Mouse (Mus musculus): ENCODE measurements around the gene Ano2. TPM values are rescaled to one million over a fixed set of nuclear protein-coding genes. Genes with fewer than 3 reads are reported as not detected.

The Ano2 gene
- polyA plus RNA-seq, 1 experiment from 2014 or later, result 0.28 TPM

DNA sequence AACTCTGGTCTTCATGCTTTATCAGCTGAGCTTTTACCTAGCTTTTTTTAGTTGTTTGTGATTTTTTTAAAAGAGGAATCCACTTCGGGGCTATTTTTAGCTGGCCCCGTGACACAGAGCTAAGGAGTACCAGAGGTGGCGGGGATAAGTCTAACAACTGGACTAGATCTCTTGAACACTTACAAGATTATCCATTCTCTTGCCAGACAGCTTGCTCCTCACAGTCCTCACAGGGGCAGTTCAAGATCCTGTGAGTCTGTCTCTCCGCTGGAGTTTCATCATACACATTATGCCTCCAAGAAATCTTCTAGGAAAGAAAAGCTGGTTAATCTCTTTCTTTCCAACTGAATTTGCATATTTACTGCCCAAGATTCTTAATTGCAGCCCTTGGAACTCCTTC is 293.8 kb downstream of the Ano2 start:
- Histone ChIP-seq H3K9ac (ENCODE audit: low read depth, low read length) (no peak overlapping the region), H3K4me2 (replicated peaks; ENCODE audit: low read depth, low read length) (no peak overlapping the region), H3K9me3 (ENCODE audit: control insufficient read depth, low read length) (no peaks in the 10 kb centered on the region), H3K27ac (ENCODE audit: low read depth, low read length) (no peak overlapping the region), H3K36me3 (ENCODE audit: control insufficient read depth, insufficient read depth, low read length) (no peaks in the 10 kb centered on the region), H3K4me3 (ENCODE audit: low read depth, low read length) (no peak overlapping the region), H3K4me1 (replicated peaks; ENCODE audit: control insufficient read depth, insufficient read depth, low read length) (no peaks in the 10 kb centered on the region), H3K27me3 (ENCODE audit: control insufficient read depth, insufficient read depth, low read length) (no peaks in the 10 kb centered on the region)
- WGBS, result 89% methylated on average over 4 of the region's 4 CpGs
- ATAC-seq (ENCODE audit: low FRiP score) (no peak), DNase-seq (ENCODE audit: low spot score) (no peak)

DNA sequence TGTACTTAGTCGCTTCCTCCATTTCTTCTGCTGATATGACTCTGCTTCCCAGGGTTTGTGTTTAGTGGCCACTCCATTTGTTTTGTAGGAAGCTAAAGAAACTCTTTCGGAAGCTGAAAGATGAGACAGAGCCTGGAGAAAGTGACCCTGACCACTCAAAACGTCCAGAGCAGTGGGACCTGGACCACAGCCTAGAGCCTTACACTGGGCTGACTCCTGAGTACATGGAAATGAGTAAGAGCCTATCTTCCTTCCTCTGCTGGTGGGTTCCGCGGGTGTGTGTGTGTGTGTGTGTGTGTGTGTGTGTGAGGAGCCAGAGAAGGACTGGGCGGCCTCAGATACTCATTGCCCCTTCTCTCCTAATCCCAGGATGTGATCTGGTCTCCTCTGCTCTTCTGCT is 302.5 kb downstream of the Ano2 start:
- no peaks in the 10 kb centered on the region for H3K4me1 ChIP-seq (replicated peaks; ENCODE audit: control insufficient read depth, insufficient read depth, low read length)
- no peaks in the 10 kb centered on the region for H3K9me3 ChIP-seq (ENCODE audit: control insufficient read depth, low read length)
- DNase-seq (ENCODE audit: low spot score), result no peak
- ATAC-seq (ENCODE audit: low FRiP score), result no peak
- no peak overlapping the region for H3K9ac ChIP-seq (ENCODE audit: low read depth, low read length)
- no peaks in the 10 kb centered on the region for H3K36me3 ChIP-seq (ENCODE audit: control insufficient read depth, insufficient read depth, low read length)
- 53% methylated on average over 6 of the region's 6 CpGs for WGBS
- no peak overlapping the region for H3K4me3 ChIP-seq (ENCODE audit: low read depth, low read length)
- no peaks in the 10 kb centered on the region for H3K27me3 ChIP-seq (ENCODE audit: control insufficient read depth, insufficient read depth, low read length)
- H3K27ac ChIP-seq (ENCODE audit: low read depth, low read length), result no peak overlapping the region
- no peak overlapping the region for H3K4me2 ChIP-seq (replicated peaks; ENCODE audit: low read depth, low read length)

DNA sequence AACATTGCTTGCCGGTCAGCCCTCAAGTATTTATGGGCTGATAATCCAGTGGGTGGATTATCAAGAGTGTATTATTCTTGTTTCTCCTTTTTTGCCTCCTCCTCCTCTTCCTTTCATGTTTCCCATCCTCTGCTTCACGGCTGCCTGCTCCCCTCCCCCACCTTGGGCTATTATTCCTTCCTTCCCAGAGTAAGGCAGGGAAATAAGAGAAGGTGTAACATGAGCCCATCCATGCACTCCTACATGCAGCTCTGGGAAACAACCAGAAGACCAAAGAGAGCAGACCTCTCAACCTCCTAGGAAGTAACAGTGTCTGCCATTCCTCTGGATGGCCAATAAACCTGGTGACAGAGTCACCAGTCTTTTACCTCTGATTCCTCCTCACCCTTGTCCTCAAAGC is 311.6 kb downstream of the Ano2 start:
- Histone ChIP-seq H3K4me2 (replicated peaks; ENCODE audit: low read depth, low read length) (no peak overlapping the region), H3K27ac (ENCODE audit: low read depth, low read length) (no peak overlapping the region)

DNA sequence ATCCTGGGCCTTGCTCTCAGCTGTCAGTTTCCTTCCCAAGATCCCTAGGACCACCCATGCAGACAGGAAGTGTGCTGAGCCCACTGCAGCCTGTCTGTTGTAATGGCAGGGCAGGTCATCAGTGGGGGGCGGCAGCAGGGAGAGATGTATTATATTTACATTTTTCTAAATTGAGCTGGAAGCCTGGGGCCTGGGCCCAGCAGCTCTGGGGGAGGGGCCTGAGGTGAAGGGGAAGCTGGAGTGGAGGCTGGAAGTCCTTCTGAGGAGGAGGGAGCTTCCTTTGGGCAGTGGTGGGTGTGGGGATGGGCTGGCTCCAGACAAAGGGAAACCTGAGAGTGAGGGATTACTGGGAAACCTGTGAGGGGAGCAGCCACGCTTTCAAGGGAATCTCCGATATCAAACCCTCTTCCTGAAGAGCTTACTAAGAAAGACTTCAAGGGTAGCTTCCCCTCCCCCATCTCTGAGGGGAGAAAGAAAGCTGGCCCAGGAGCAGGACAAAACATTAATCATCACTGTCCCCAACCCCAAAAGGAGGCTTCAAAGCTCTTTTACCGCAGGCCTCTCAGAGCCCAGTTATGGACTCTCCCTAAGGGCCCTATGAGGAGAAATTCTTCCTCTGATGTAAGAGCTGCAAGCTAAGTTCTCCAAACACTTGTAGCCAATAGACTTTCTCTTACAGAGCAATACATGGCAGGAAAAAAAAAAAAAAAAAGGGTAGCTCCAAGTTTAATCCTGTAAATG is 313.0 kb downstream of the Ano2 start:
- no peaks in the 10 kb centered on the region for H3K36me3 ChIP-seq (ENCODE audit: control insufficient read depth, insufficient read depth, low read length)
- H3K9ac ChIP-seq (ENCODE audit: low read depth, low read length), result no peak overlapping the region
- H3K4me2 ChIP-seq (replicated peaks; ENCODE audit: low read depth, low read length), result no peak overlapping the region
- H3K4me1 ChIP-seq (replicated peaks; ENCODE audit: control insufficient read depth, insufficient read depth, low read length), result no peaks in the 10 kb centered on the region
- H3K27ac ChIP-seq (ENCODE audit: low read depth, low read length), result no peak overlapping the region
- DNase-seq (ENCODE audit: low spot score) (peak; percentile 56), ATAC-seq (ENCODE audit: low FRiP score) (peak; percentile 76)
- H3K27me3 ChIP-seq (ENCODE audit: control insufficient read depth, insufficient read depth, low read length), result no peaks in the 10 kb centered on the region
- H3K4me3 ChIP-seq (ENCODE audit: low read depth, low read length), result no peak overlapping the region
- WGBS, result 9% methylated on average over 4 of the region's 4 CpGs
- no peaks in the 10 kb centered on the region for H3K9me3 ChIP-seq (ENCODE audit: control insufficient read depth, low read length)

More for the DNA sequence above, 311.6 kb downstream of the Ano2 start:
- Histone ChIP-seq H3K4me1 (replicated peaks; ENCODE audit: control insufficient read depth, insufficient read depth, low read length) (no peaks in the 10 kb centered on the region), H3K4me3 (ENCODE audit: low read depth, low read length) (no peak overlapping the region), H3K9ac (ENCODE audit: low read depth, low read length) (no peak overlapping the region), H3K36me3 (ENCODE audit: control insufficient read depth, insufficient read depth, low read length) (no peaks in the 10 kb centered on the region), H3K9me3 (ENCODE audit: control insufficient read depth, low read length) (no peaks in the 10 kb centered on the region), H3K27me3 (ENCODE audit: control insufficient read depth, insufficient read depth, low read length) (no peaks in the 10 kb centered on the region)
- ATAC-seq (ENCODE audit: low FRiP score), result no peak
- WGBS, result 31% methylated on average over 2 of the region's 2 CpGs
- DNase-seq (ENCODE audit: low spot score), result peak; percentile 8

DNA sequence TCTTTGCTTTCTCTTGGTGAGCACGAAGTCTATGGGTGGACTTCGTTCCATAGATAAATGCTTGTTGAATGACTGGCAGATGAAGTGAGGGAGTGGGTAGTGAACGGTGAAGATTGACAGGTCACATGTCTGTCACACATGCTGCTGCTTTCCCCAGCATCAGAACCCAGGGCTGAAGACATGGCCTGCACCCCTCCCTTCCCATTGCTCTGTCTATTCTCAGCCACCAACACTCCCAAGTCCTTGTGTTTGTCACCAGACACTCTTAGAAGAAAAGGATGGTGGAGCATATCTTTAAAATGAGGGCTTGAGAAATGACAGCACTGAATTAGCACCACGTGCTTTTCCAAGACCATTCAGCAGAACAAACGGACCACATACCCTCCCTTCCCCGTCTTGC is 316.4 kb downstream of the Ano2 start:
- H3K9ac ChIP-seq (ENCODE audit: low read depth, low read length), result no peak overlapping the region
- H3K27ac ChIP-seq (ENCODE audit: low read depth, low read length), result no peak overlapping the region
- no peak overlapping the region for H3K4me3 ChIP-seq (ENCODE audit: low read depth, low read length)
- no peaks in the 10 kb centered on the region for H3K27me3 ChIP-seq (ENCODE audit: control insufficient read depth, insufficient read depth, low read length)
- H3K4me1 ChIP-seq (replicated peaks; ENCODE audit: control insufficient read depth, insufficient read depth, low read length), result no peaks in the 10 kb centered on the region
- DNase-seq (ENCODE audit: low spot score) (no peak), ATAC-seq (ENCODE audit: low FRiP score) (no peak)
- H3K36me3 ChIP-seq (ENCODE audit: control insufficient read depth, insufficient read depth, low read length), result no peaks in the 10 kb centered on the region
- H3K9me3 ChIP-seq (ENCODE audit: control insufficient read depth, low read length), result no peaks in the 10 kb centered on the region
- H3K4me2 ChIP-seq (replicated peaks; ENCODE audit: low read depth, low read length), result no peak overlapping the region
- 85% methylated on average over 6 of the region's 6 CpGs for WGBS

DNA sequence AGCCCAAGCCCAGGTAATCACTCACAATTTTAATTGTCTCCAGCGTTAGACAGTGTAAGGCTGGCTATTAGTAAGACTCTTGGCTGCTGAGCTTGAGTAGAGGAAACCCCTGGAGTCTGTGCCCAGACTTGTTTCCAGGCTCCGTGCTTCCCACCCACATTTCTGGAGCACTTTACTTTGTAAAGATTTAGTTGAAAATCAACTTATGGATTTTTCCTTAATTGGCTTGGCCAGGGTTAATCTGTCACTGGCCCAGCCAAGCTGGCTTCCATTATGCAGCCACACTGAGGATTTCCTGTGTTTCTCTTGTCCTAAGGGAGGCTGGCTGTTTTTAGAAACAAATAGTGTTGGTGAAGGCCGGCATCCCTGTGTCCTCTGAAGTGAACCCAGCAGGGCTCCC is 318.9 kb downstream of the Ano2 start:
- Histone ChIP-seq H3K4me3 (ENCODE audit: low read depth, low read length) (no peak overlapping the region), H3K27ac (ENCODE audit: low read depth, low read length) (no peak overlapping the region), H3K27me3 (ENCODE audit: control insufficient read depth, insufficient read depth, low read length) (no peaks in the 10 kb centered on the region), H3K9me3 (ENCODE audit: control insufficient read depth, low read length) (no peaks in the 10 kb centered on the region), H3K9ac (ENCODE audit: low read depth, low read length) (no peak overlapping the region), H3K4me1 (replicated peaks; ENCODE audit: control insufficient read depth, insufficient read depth, low read length) (no peaks in the 10 kb centered on the region), H3K4me2 (replicated peaks; ENCODE audit: low read depth, low read length) (no peak overlapping the region), H3K36me3 (ENCODE audit: control insufficient read depth, insufficient read depth, low read length) (no peaks in the 10 kb centered on the region)
- no peak for ATAC-seq (ENCODE audit: low FRiP score)
- no peak for DNase-seq (ENCODE audit: low spot score)
- 40% methylated on average over 3 of the region's 3 CpGs for WGBS

DNA sequence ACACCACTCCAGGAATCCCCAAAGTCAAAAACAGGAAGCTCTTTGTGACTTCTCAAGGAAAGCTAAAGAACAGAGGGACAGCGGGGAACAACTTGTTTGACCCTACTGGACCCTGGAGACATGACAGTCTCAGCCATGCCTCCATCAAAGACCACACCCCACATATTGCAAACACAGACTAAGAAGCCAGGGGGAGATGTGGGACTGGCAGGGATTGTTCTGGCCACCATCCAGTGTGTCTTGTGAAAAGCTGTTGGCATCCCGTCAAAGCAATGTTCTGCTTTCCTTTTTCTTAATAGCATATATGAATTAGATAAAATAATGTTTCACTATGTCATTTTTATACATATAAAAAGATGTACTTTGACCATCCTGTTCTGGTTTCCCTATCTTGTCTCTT is 326.8 kb downstream of the Ano2 start:
- WGBS, result 89% methylated on average over 2 of the region's 2 CpGs
- no peak for ATAC-seq (ENCODE audit: low FRiP score)

DNA sequence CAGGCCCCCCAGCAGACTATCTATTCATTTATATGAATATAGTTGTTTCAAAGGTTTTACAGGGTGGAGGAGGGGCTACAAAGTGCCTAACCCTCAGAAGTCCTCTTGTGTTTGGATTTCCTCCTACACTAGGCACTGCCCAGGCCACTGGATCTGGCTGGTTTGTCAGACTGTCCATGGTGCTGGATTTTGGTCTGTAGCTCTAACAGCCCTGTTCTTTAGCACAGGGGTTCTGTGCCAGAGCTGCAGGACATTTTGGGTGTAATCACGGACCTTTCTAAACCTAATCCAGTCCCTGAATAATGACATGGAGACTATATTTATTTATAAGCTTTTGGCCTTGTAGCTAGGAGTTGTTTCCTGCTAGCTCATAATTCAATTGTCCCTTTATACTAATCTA is 328.2 kb downstream of the Ano2 start:
- Histone ChIP-seq H3K27me3 (ENCODE audit: control insufficient read depth, insufficient read depth, low read length) (no peaks in the 10 kb centered on the region), H3K4me3 (ENCODE audit: low read depth, low read length) (no peak overlapping the region), H3K9ac (ENCODE audit: low read depth, low read length) (no peak overlapping the region), H3K9me3 (ENCODE audit: control insufficient read depth, low read length) (no peaks in the 10 kb centered on the region), H3K36me3 (ENCODE audit: control insufficient read depth, insufficient read depth, low read length) (no peaks in the 10 kb centered on the region), H3K27ac (ENCODE audit: low read depth, low read length) (no peak overlapping the region), H3K4me2 (replicated peaks; ENCODE audit: low read depth, low read length) (no peak overlapping the region), H3K4me1 (replicated peaks; ENCODE audit: control insufficient read depth, insufficient read depth, low read length) (no peaks in the 10 kb centered on the region)
- ATAC-seq (ENCODE audit: low FRiP score) (no peak), DNase-seq (ENCODE audit: low spot score) (no peak)
- 90% methylated on average over 1 of the region's 1 CpGs for WGBS

More for the DNA sequence above, 326.8 kb downstream of the Ano2 start:
- DNase-seq (ENCODE audit: low spot score), result no peak
- Histone ChIP-seq H3K4me1 (replicated peaks; ENCODE audit: control insufficient read depth, insufficient read depth, low read length) (no peaks in the 10 kb centered on the region), H3K36me3 (ENCODE audit: control insufficient read depth, insufficient read depth, low read length) (no peaks in the 10 kb centered on the region), H3K9me3 (ENCODE audit: control insufficient read depth, low read length) (no peaks in the 10 kb centered on the region), H3K4me3 (ENCODE audit: low read depth, low read length) (no peak overlapping the region), H3K9ac (ENCODE audit: low read depth, low read length) (no peak overlapping the region), H3K4me2 (replicated peaks; ENCODE audit: low read depth, low read length) (no peak overlapping the region), H3K27me3 (ENCODE audit: control insufficient read depth, insufficient read depth, low read length) (no peaks in the 10 kb centered on the region), H3K27ac (ENCODE audit: low read depth, low read length) (no peak overlapping the region)

DNA sequence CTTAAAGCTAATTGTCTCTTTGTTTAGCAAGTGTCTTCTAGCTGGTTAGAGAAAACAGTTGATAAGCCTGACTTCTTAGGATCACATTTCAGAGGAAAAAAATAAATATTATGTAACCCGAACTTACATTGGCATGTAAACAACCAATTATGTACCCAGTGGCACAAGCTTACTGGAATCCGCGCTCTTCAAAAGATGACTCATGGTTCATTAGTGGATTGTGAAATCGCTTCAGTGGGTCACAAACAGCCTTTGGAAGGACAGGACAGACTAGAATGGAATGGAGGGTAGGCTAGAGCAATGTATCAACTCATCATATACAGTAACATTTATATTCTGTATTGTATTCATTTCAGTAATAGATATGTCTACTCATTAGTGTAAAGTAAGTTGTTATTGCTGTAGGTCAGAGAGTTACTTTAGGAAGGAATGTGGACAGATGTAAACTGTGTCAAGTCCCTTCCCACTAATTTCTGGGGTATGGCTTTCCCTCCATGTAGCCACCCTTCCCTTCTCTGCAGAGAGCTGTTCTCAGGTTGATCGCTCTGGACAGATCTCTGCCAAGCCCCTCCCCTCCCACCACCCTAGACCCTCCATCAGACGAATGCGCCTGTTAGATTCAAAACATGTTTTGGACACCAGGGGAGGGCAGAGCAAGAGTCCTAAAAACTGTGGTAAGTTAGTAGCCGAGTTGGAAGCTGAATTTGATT is 343.6 kb downstream of the Ano2 start:
- Histone ChIP-seq H3K9ac (ENCODE audit: low read depth, low read length) (no peak overlapping the region), H3K27me3 (ENCODE audit: control insufficient read depth, insufficient read depth, low read length) (no peaks in the 10 kb centered on the region), H3K36me3 (ENCODE audit: control insufficient read depth, insufficient read depth, low read length) (no peaks in the 10 kb centered on the region), H3K4me1 (replicated peaks; ENCODE audit: control insufficient read depth, insufficient read depth, low read length) (no peaks in the 10 kb centered on the region), H3K27ac (ENCODE audit: low read depth, low read length) (no peak overlapping the region), H3K9me3 (ENCODE audit: control insufficient read depth, low read length) (no peaks in the 10 kb centered on the region), H3K4me3 (ENCODE audit: low read depth, low read length) (no peak overlapping the region), H3K4me2 (replicated peaks; ENCODE audit: low read depth, low read length) (no peak overlapping the region)
- DNase-seq (ENCODE audit: low spot score), result no peak
- WGBS, result 80% methylated on average over 8 of the region's 8 CpGs
- no peak for ATAC-seq (ENCODE audit: low FRiP score)

Measured in hindbrain, embryonic 11.5 days (tissue).